Mouse (Mus musculus): Measurements from ENCODE around the gene March7. TPM values are rescaled to one million over a fixed set of nuclear protein-coding genes. Genes with fewer than 3 reads are reported as not detected.

March7 gene
- polyA plus RNA-seq, 2 experiments = 59.7 to 77.8 TPM

DNA sequence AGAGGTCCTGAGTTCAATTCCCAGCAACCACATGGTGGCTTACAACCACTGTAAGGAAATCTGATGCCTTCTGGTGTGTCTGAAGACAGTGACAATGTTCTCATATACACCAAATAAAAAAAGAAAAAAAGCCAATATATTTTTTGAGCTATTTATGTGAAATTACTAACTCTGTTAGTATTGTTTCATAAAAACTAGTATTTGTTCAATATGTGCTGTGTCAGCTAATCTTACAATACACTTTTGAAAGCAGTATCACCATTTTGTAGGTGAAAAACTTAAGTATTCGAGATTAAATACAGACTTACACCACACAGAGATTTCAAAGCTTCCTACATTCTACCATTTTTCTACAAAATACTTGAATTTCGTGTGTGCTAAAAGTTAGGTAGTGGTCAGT lies 5.0 kb downstream of the March7 start:
- no peak for DNase-seq (ENCODE audit: low spot score)
- no peak for TF ChIP-seq POLR2A (IDR thresholded peaks at IDR 0.05; ENCODE audit: borderline replicate concordance, extremely low read depth, insufficient read depth, insufficient read length)
- no peak for ATAC-seq (ENCODE audit: low FRiP score, low read depth)
- Histone ChIP-seq H3K4me3 (replicated peaks; ENCODE audit: low read length) (no peak overlapping the region), H3K9me3 (ENCODE audit: control insufficient read depth, low read length) (no peaks in the 10 kb centered on the region), H3K9ac (ENCODE audit: low read depth, low read length, severe bottlenecking) (no peak overlapping the region), H3K4me2 (replicated peaks; ENCODE audit: low read depth, low read length, severe bottlenecking) (no peak overlapping the region), H3K36me3 (ENCODE audit: control insufficient read depth, insufficient read depth, low read length) (peaks cover 6% of the 10 kb centered on the region; the same call in 1 of the 2 replicates), H3K27me3 (ENCODE audit: control insufficient read depth, insufficient read depth, low read length) (no peaks in the 10 kb centered on the region), H3K27ac (replicated peaks; ENCODE audit: low read depth, low read length) (no peak overlapping the region), H3K4me1 (ENCODE audit: control insufficient read depth, insufficient read depth, low read length) (peaks cover 20% of the 10 kb centered on the region)
- WGBS = 93% methylated on average over 2 of the region's 2 CpGs

DNA sequence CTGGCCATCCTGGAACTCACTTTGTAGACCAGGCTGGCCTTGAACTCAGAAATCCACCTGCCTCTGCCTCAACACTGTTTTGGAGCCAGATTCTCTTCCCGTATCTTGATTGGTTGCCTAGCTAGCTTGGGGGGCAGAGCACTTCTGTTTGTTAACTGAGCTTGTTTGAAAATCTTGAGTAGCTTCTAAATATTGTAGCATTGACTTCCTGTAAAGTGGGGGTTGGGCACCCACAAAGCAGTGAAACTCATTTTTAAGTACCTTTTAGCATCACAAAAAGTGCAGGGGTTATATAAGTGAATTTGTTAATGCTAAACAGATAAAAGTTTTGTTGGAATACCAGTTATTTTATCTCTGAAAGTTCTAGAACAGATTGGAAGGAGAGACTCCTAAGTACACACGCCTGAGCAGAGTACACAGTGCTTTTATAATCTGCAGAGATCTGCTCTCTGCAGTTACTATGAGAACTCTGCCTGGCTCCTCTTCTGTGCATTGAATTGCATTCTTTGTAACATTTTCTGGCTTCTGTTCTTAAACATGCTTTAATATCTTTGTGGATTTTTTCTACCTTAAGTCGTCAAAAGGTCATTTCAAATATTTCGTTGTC lies 7.0 kb downstream of the March7 start:
- H3K9ac ChIP-seq (ENCODE audit: low read depth, low read length, severe bottlenecking) = no peak overlapping the region
- no peak overlapping the region for H3K27ac ChIP-seq (replicated peaks; ENCODE audit: low read depth, low read length)
- no peak for TF ChIP-seq POLR2A (IDR thresholded peaks at IDR 0.05; ENCODE audit: borderline replicate concordance, extremely low read depth, insufficient read depth, insufficient read length)
- no peak overlapping the region for H3K4me2 ChIP-seq (replicated peaks; ENCODE audit: low read depth, low read length, severe bottlenecking)
- H3K4me3 ChIP-seq (replicated peaks; ENCODE audit: low read length) = no peak overlapping the region
- WGBS = 86% methylated on average over 4 of the region's 4 CpGs
- H3K4me1 ChIP-seq (ENCODE audit: control insufficient read depth, insufficient read depth, low read length) = peaks cover 19% of the 10 kb centered on the region
- ATAC-seq (ENCODE audit: low FRiP score, low read depth) (no peak), DNase-seq (ENCODE audit: low spot score) (no peak)
- H3K27me3 ChIP-seq (ENCODE audit: control insufficient read depth, insufficient read depth, low read length) = no peaks in the 10 kb centered on the region
- peaks cover 6% of the 10 kb centered on the region; the same call in 1 of the 2 replicates for H3K36me3 ChIP-seq (ENCODE audit: control insufficient read depth, insufficient read depth, low read length)
- H3K9me3 ChIP-seq (ENCODE audit: control insufficient read depth, low read length) = no peaks in the 10 kb centered on the region

DNA sequence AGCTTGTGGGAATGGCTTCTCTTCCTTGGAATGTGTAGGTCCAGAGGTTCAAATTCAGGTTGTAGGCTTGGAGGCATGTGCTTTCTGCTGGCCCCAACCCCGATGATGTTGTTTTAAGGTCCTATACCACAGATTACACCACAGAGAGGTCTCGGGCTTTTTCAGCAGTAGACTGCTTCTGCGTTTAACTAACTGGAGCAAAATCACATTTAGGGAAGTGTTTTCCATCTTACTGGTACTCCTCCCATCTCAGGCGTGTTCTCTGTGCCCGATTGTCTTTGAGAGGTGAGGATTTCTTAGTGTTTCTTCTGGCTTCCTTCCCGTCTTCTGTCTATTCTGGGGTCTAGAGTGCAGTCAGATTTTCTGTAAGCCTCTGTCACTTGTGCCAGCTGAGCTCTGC lies 7.9 kb downstream of the March7 start:
- WGBS = 85% methylated on average over 6 of the region's 6 CpGs
- Histone ChIP-seq H3K4me2 (replicated peaks; ENCODE audit: low read depth, low read length, severe bottlenecking) (no peak overlapping the region), H3K4me3 (replicated peaks; ENCODE audit: low read length) (no peak overlapping the region), H3K36me3 (ENCODE audit: control insufficient read depth, insufficient read depth, low read length) (peaks cover 6% of the 10 kb centered on the region; the same call in 1 of the 2 replicates), H3K9ac (ENCODE audit: low read depth, low read length, severe bottlenecking) (no peak overlapping the region), H3K4me1 (ENCODE audit: control insufficient read depth, insufficient read depth, low read length) (peaks cover 13% of the 10 kb centered on the region), H3K9me3 (ENCODE audit: control insufficient read depth, low read length) (no peaks in the 10 kb centered on the region), H3K27me3 (ENCODE audit: control insufficient read depth, insufficient read depth, low read length) (no peaks in the 10 kb centered on the region), H3K27ac (replicated peaks; ENCODE audit: low read depth, low read length) (no peak overlapping the region)
- DNase-seq (ENCODE audit: low spot score) = no peak
- no peak for TF ChIP-seq POLR2A (IDR thresholded peaks at IDR 0.05; ENCODE audit: borderline replicate concordance, extremely low read depth, insufficient read depth, insufficient read length)
- no peak for ATAC-seq (ENCODE audit: low FRiP score, low read depth)

DNA sequence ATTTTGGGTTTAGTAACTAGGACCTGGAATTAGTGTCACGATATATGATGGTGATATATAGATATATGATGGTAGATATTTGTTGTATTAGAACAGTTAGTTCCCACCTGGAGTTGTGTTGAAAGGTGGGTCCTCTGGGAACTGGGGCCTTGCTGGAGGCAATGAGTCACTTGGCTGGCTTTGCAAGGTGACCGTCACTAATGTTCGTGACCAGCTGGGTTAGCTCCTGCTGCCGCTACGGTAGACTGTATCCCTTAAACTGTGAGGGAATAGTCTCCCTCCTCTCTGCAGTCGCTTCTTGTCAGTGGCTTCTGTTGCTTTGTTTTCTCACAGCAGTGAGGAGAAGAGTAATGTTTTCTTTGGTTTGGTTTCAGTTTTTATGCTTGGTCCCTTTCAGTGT lies 11.5 kb downstream of the March7 start:
- no peak overlapping the region for H3K27ac ChIP-seq (replicated peaks; ENCODE audit: low read depth, low read length)
- no peaks in the 10 kb centered on the region for H3K9me3 ChIP-seq (ENCODE audit: control insufficient read depth, low read length)
- no peak for DNase-seq (ENCODE audit: low spot score)
- TF ChIP-seq POLR2A (IDR thresholded peaks at IDR 0.05; ENCODE audit: borderline replicate concordance, extremely low read depth, insufficient read depth, insufficient read length) = no peak
- no peak overlapping the region for H3K9ac ChIP-seq (ENCODE audit: low read depth, low read length, severe bottlenecking)
- H3K4me1 ChIP-seq (ENCODE audit: control insufficient read depth, insufficient read depth, low read length) = peaks cover 7% of the 10 kb centered on the region
- H3K27me3 ChIP-seq (ENCODE audit: control insufficient read depth, insufficient read depth, low read length) = no peaks in the 10 kb centered on the region
- no peaks in the 10 kb centered on the region for H3K36me3 ChIP-seq (ENCODE audit: control insufficient read depth, insufficient read depth, low read length)
- WGBS = 66% methylated on average over 6 of the region's 6 CpGs
- ATAC-seq (ENCODE audit: low FRiP score, low read depth) = no peak
- no peak overlapping the region for H3K4me2 ChIP-seq (replicated peaks; ENCODE audit: low read depth, low read length, severe bottlenecking)
- no peak overlapping the region for H3K4me3 ChIP-seq (replicated peaks; ENCODE audit: low read length)

DNA sequence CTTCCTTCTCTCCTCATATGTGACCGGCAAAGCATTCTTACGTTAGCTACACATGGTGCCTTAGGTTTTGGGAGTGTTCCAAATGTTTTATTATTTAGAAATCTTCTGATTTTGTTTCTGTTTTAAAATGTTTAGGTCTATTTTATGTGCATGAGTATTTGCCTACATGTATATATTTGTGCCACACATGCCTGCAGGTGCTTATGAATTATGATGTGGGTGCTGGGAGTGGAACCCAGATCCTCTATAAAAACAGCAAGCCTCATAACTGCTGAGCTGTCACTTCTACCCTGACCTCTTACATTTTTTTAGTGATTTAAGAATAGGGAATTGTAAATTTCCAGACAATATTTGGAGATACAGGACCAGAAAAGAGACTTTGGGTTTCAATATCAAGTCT lies 12.3 kb downstream of the March7 start:
- Histone ChIP-seq H3K9me3 (ENCODE audit: control insufficient read depth, low read length) (no peaks in the 10 kb centered on the region), H3K4me3 (replicated peaks; ENCODE audit: low read length) (no peak overlapping the region), H3K36me3 (ENCODE audit: control insufficient read depth, insufficient read depth, low read length) (no peaks in the 10 kb centered on the region; the same call in 1 of the 2 replicates), H3K9ac (ENCODE audit: low read depth, low read length, severe bottlenecking) (no peak overlapping the region), H3K4me1 (ENCODE audit: control insufficient read depth, insufficient read depth, low read length) (peaks cover 7% of the 10 kb centered on the region), H3K27ac (replicated peaks; ENCODE audit: low read depth, low read length) (no peak overlapping the region), H3K4me2 (replicated peaks; ENCODE audit: low read depth, low read length, severe bottlenecking) (no peak overlapping the region), H3K27me3 (ENCODE audit: control insufficient read depth, insufficient read depth, low read length) (no peaks in the 10 kb centered on the region)
- DNase-seq (ENCODE audit: low spot score) = no peak
- no peak for TF ChIP-seq POLR2A (IDR thresholded peaks at IDR 0.05; ENCODE audit: borderline replicate concordance, extremely low read depth, insufficient read depth, insufficient read length)
- 67% methylated on average over 2 of the region's 2 CpGs for WGBS
- ATAC-seq (ENCODE audit: low FRiP score, low read depth) = no peak

Data from limb, embryonic 14.5 days (tissue).